Mouse (Mus musculus): ENCODE data around the gene Fras1.

GRCm38 (mm10) chr5:96331738-96332070 is 42.1 kb upstream of the Fras1 start:
- TF ChIP-seq CTCF (IDR thresholded peaks at IDR 0.05; ENCODE audit: low read depth, low read length): no peak
- no peak for TF ChIP-seq POLR2AphosphoS5 (IDR thresholded peaks at IDR 0.05; ENCODE audit: insufficient replicate concordance, low read depth, low read length)

All from G1E (cell line).